Mouse (Mus musculus) fat pad, adult 2 months (tissue): ENCODE results near the gene Nol3.
"Not testable (repeated sequence)": the region's sequence is repeated elsewhere in the genome, so short reads cannot be mapped to it uniquely, and the experiment has no call there.

ENCODE experiments used
- DNase-seq: peaks from one replicate; pipeline ENCODE4 v3.0.0-alpha.2; 2011; ENCODE audit warnings: low read depth, low spot score; ENCODE audit errors: extremely low read depth

The Nol3 gene

GRCm38 (mm10) chr8:105288231-105288630 lies 12.3 kb downstream of the Nol3 start:
- DNase-seq, result no peak

GRCm38 (mm10) chr8:105288958-105289732 lies 13.2 kb downstream of the Nol3 start:
- peak; percentile 84 for DNase-seq

- DNase-seq, result no peak
Observed at GRCm38 (mm10) chr8:105289805-105290460, 14.0 kb downstream of the Nol3 start, which contains the start of gene 4931428F04Rik. 4931428F04Rik (minus strand) TSS chr8:105289864.

- DNase-seq, result no peak
Observed at GRCm38 (mm10) chr8:105290554-105291314, 14.8 kb downstream of the Nol3 start.

GRCm38 (mm10) chr8:105291364-105291763 lies 15.4 kb downstream of the Nol3 start:
- DNase-seq, result not testable (repeated sequence)

- not testable (repeated sequence) for DNase-seq
Observed at GRCm38 (mm10) chr8:105291802-105292201, 15.9 kb downstream of the Nol3 start.

- no peak for DNase-seq
Observed at GRCm38 (mm10) chr8:105292471-105292870, 16.5 kb downstream of the Nol3 start.

GRCm38 (mm10) chr8:105293405-105293804 lies 17.5 kb downstream of the Nol3 start:
- DNase-seq, result no peak

GRCm38 (mm10) chr8:105294776-105295175 lies 18.8 kb downstream of the Nol3 start:
- DNase-seq, result no peak

- DNase-seq, result no peak
Observed at GRCm38 (mm10) chr8:105295256-105295655, 19.3 kb downstream of the Nol3 start.

GRCm38 (mm10) chr8:105295895-105296573 lies 20.1 kb downstream of the Nol3 start, which contains the start of gene Exoc3l:
Exoc3l (minus strand) TSS chr8:105296101.
- DNase-seq, result no peak

GRCm38 (mm10) chr8:105297511-105298192 lies 21.7 kb downstream of the Nol3 start, which contains the start of gene E2f4:
E2f4 (plus strand) TSS chr8:105297663.
- no peak for DNase-seq

GRCm38 (mm10) chr8:105298351-105299252 lies 22.7 kb downstream of the Nol3 start:
- no peak for DNase-seq

- no peak for DNase-seq
Observed at GRCm38 (mm10) chr8:105299962-105300361, 24.0 kb downstream of the Nol3 start.

GRCm38 (mm10) chr8:105303396-105303795 lies 27.5 kb downstream of the Nol3 start:
- DNase-seq, result no peak

GRCm38 (mm10) chr8:105303874-105304273 lies 27.9 kb downstream of the Nol3 start:
- no peak for DNase-seq

GRCm38 (mm10) chr8:105304325-105305210 lies 28.6 kb downstream of the Nol3 start:
- no peak for DNase-seq
